Mouse (Mus musculus) kidney, adult 2 months (tissue): ENCODE data around the gene Cntn5. TPM values are rescaled to one million over a fixed set of nuclear protein-coding genes. Genes with fewer than 3 reads are reported as not detected.

ENCODE experiments used
- DNase-seq: peaks from one replicate; pipeline ENCODE4 v3.0.0; 2021
- H3K27ac ChIP-seq: fragments of 200-500 bp; 2 replicates; pipeline ENCODE4 v1.5.1; 2012; ENCODE audit warnings: low read depth, low read length, control low read depth, inconsistent platforms; ENCODE audit not compliant: insufficient read depth
- H3K27me3 ChIP-seq: fragments of 200-500 bp; replicated peaks from 2 replicates; pipeline ENCODE4 v1.6.1; 2012; ENCODE audit warnings: mild to moderate bottlenecking, moderate library complexity, low read length, inconsistent platforms; ENCODE audit not compliant: control insufficient read depth, insufficient read depth
- H3K36me3 ChIP-seq: fragments of 200-500 bp; 2 replicates; pipeline ENCODE4 v1.6.1; 2012; ENCODE audit warnings: mild to moderate bottlenecking, moderate library complexity, low read length, inconsistent platforms; ENCODE audit not compliant: control insufficient read depth, insufficient read depth
- H3K4me1 ChIP-seq: fragments of 200-500 bp; 2 replicates; pipeline ENCODE4 v1.6.1; 2011; ENCODE audit warnings: low read length; ENCODE audit not compliant: control insufficient read depth, insufficient read depth
- H3K4me3 ChIP-seq: fragments of 200-500 bp; 2 replicates; pipeline ENCODE4 v1.5.1; 2011; ENCODE audit warnings: mild to moderate bottlenecking, low read depth, low read length, control low read depth; ENCODE audit not compliant: insufficient read depth
- CTCF ChIP-seq: fragments of 200-500 bp; conservative IDR thresholded peaks from 2 replicates; pipeline ENCODE4 v1.5.1; 2011; ENCODE audit warnings: low read depth, mild to moderate bottlenecking, control low read depth, low read length, moderate library complexity, mixed read lengths; ENCODE audit not compliant: insufficient read depth, insufficient read length
- POLR2A ChIP-seq: fragments of 200-500 bp; IDR thresholded peaks from one replicate; pipeline ENCODE4 v1.6.1; 2011; ENCODE audit warnings: low read depth, low read length, control low read depth
- WGBS: fragments of 180-500 bp; shearing (Covaris S2); methylation state at CpG from one replicate; pipeline ENCODE4 v1.1.7; 2018; 5-methylcytosine and 5-hydroxymethylcytosine counted together
- polyA plus RNA-seq: library from polyadenylated mRNA; depleted of rRNA; stranded (reverse); fragments of >200 nt; gene quantifications from 2 replicates; pipeline ENCODE4 v1.2.3, GENCODE M21; 2012

Cntn5 gene
- polyA plus RNA-seq, 1 experiment, result 0.09 TPM

DNA sequence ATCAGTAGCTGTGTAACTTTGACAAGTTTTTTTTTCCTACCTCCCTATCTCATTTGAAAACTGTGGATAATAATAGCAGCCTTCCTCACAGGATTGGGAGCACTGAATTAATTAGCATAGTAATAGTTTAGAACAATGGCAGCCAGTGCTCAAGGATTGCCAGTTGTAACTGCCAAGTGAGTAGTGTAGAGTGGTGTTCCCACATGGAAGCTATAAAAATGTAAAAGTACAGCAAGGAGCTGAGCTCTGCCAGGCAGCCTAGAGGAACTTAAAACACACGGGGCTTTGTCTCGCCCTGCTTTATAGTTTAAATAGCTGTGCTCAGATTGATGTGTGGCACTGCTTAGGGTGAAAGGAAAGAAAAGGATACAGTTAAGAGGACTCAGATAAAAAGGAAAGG lies 635.2 kb downstream of the Cntn5 start:
- no peak for TF ChIP-seq CTCF
- TF ChIP-seq POLR2A, result no peak
- H3K4me3 ChIP-seq, result no peak overlapping the region
- no peaks in the 10 kb centered on the region for H3K27me3 ChIP-seq
- H3K36me3 ChIP-seq, result no peaks in the 10 kb centered on the region
- WGBS, result 35% methylated on average over 2 of the region's 2 CpGs
- no peak for DNase-seq
- no peak overlapping the region for H3K27ac ChIP-seq
- H3K4me1 ChIP-seq, result no peaks in the 10 kb centered on the region

DNA sequence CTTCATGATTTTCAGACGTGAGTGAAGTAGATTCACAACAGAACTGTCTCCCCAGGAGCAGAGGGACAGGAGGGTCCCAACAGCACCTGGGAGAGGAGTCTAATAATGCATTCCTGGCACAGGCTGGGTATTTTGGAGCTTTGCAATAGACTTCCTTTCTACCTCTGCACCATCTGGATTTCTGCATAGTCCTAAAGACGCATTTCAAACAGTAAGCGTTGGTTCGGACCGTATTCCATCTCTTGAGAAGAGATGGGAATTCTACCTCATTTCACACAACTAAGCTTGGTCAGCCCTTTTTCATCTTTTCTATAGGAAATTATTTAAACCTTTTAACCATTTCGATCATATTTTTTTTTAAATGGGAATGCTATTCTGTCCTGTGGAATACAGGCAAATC lies 635.7 kb downstream of the Cntn5 start:
- H3K4me1 ChIP-seq, result no peaks in the 10 kb centered on the region
- 77% methylated on average over 6 of the region's 6 CpGs for WGBS
- no peak overlapping the region for H3K4me3 ChIP-seq
- no peaks in the 10 kb centered on the region for H3K36me3 ChIP-seq
- H3K27me3 ChIP-seq, result no peaks in the 10 kb centered on the region
- TF ChIP-seq CTCF (no peak), POLR2A (no peak)
- DNase-seq, result no peak
- no peak overlapping the region for H3K27ac ChIP-seq

DNA sequence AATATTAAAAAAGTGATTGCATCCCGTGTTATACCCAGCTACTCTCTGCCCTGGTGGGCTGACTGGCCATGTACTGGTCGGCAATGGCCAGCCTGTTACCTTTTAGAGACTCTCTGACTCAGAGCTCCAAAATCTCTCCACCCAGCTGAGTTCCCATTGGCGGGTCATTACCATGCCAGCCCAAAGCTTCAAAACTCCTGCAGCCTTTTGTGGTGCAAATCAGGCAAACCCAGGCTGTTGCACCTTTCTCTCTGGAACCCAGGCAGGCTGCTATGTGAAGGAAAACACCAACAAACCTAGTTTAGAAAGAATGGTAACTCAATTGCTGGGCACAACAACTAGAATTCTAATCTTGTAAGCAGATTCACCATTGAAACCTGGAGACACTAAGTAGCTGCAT lies 639.0 kb downstream of the Cntn5 start:
- Histone ChIP-seq H3K4me1 (no peaks in the 10 kb centered on the region), H3K4me3 (no peak overlapping the region), H3K27ac (no peak overlapping the region), H3K36me3 (no peaks in the 10 kb centered on the region), H3K27me3 (no peaks in the 10 kb centered on the region)
- 58% methylated on average over 3 of the region's 3 CpGs for WGBS
- DNase-seq, result no peak
- no peak for TF ChIP-seq POLR2A
- TF ChIP-seq CTCF, result no peak

DNA sequence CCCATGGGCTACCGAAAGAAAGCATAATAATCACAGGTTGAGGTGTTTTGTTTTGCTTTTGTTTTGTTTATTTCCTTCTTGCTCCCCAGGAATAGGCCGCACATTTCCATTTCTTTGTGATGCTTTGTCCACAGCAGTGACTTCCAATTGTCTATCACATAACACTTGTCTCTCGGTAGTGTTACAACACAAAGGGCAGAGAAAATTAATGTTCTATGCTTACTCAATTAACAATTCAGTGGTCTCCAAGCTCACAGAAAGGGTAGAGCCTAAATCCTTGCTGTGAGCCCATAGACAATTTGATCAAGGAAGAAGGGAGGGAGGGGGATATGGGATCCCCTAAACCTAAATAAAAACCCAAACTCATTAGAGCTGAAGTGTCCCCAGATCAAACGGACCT lies 671.2 kb downstream of the Cntn5 start:
- H3K36me3 ChIP-seq, result no peaks in the 10 kb centered on the region
- H3K4me1 ChIP-seq, result no peaks in the 10 kb centered on the region
- no peak overlapping the region for H3K4me3 ChIP-seq
- 85% methylated on average over 4 of the region's 4 CpGs for WGBS
- H3K27ac ChIP-seq, result no peak overlapping the region
- no peak for DNase-seq
- TF ChIP-seq POLR2A (no peak), CTCF (no peak)
- H3K27me3 ChIP-seq, result no peaks in the 10 kb centered on the region

DNA sequence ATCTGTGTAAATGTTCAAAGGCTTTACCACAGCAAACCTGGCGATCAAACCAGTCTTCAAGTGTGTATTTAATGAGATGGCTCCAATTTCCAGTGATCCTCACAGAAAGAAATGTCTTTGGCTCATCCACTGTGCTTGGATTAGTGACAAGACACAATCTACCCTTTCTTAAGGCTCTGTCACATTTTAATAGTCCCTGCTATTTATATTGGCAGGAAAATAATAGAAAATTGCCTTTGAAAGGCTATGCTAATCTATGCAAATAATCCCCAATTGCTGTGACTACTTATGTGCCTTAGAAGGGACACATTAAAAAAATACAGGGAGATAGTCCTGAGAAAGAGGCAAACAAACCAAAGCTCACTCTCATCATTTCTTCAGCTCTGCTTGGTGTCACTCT lies 672.5 kb downstream of the Cntn5 start:
- TF ChIP-seq POLR2A (no peak), CTCF (no peak)
- H3K27ac ChIP-seq, result no peak overlapping the region

DNA sequence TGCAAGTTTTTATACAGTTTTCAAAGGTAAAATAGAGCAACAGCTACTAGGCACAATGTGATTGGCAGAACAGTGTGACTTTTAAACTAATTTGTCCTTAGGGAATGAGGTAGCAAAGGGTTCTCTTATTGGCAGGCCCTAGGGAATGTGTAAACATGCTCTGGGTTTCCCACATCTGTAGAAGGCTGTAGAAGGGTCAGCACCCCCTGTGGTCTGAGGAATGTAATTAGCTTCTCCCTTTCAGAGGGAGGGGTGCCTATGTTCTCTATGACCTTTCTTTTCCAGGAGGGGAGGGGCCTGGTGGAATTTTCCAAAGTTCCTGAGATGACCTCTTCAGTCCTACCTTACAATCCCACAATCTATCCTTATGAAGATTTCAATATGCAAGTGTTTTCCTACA lies 673.6 kb downstream of the Cntn5 start:
- no peak overlapping the region for H3K4me3 ChIP-seq
- H3K27me3 ChIP-seq, result no peaks in the 10 kb centered on the region
- H3K36me3 ChIP-seq, result no peaks in the 10 kb centered on the region
- H3K27ac ChIP-seq, result no peak overlapping the region
- H3K4me1 ChIP-seq, result no peaks in the 10 kb centered on the region
- TF ChIP-seq CTCF, result no peak
- no peak for DNase-seq

More for the DNA sequence above, 672.5 kb downstream of the Cntn5 start:
- Histone ChIP-seq H3K4me1 (no peaks in the 10 kb centered on the region), H3K27me3 (no peaks in the 10 kb centered on the region), H3K4me3 (no peak overlapping the region), H3K36me3 (no peaks in the 10 kb centered on the region)
- whole genome bisulfite sequencing, result 72% methylated on average over 1 of the region's 1 CpGs
- no peak for DNase-seq

DNA sequence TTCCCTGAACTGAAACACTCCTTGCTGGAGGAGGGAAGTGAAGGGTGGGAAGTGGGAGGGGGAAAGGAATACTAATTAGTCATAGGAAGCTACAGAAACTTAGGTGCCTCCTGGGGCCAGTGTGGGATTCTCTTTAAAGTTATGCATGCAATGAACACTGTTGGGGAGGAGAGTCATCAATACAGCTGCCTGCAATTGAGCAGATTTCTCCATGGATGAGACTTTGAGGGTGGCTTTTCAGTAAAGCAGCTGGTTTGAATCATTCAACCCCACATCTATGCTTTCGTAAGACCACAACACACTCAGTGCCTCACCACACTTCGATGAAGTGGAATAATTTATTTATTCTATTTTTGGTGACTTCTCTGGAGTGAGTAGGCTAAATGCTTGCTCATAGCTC lies 674.9 kb downstream of the Cntn5 start:
- Histone ChIP-seq H3K36me3 (no peaks in the 10 kb centered on the region), H3K27ac (no peak overlapping the region), H3K4me1 (no peaks in the 10 kb centered on the region), H3K4me3 (no peak overlapping the region), H3K27me3 (no peaks in the 10 kb centered on the region)
- 55% methylated on average over 2 of the region's 2 CpGs for WGBS
- no peak for DNase-seq
- TF ChIP-seq POLR2A, result no peak

DNA sequence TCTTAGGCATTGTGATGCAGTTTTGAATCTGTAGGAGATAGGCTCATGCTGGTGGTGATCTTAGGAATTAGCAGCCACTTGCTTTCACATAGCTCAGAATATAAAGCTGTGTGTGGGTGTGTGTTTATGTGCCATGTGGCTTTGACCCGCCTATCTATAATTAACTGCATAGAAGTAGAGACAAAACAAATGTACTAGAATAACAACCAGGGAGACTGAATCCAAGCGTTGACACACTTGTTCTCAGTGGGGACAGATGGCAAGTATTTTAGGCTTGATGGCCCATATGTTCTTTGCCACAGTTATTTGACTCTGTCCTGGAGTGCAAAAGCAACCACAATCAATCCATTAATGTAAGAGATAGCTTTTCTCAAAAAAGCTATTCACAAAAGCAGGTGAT lies 678.6 kb downstream of the Cntn5 start:
- Histone ChIP-seq H3K4me3 (no peak overlapping the region), H3K27me3 (no peaks in the 10 kb centered on the region), H3K36me3 (no peaks in the 10 kb centered on the region), H3K4me1 (no peaks in the 10 kb centered on the region), H3K27ac (no peak overlapping the region)
- no peak for TF ChIP-seq POLR2A
- TF ChIP-seq CTCF, result no peak
- DNase-seq, result no peak
- 40% methylated on average over 2 of the region's 2 CpGs for WGBS
